Mouse (Mus musculus) c-Kit-negative CD71-positive TER-119-positive erythroid progenitor cells, embryonic 14.5 days (primary cell): Measurements from ENCODE around the gene Isg20.

Source experiments
- DNase-seq: peaks from one replicate; pipeline ENCODE4 v3.0.0-alpha.2; 2013; ENCODE audit warnings: low read depth, low spot score

The Isg20 gene

GRCm38 (mm10) chr7:78912974-78913474 lies at the start of gene Isg20:
TSS of gene Isg20 (plus strand) at chr7:78913424.
- DNase-seq, result no peak

DNA sequence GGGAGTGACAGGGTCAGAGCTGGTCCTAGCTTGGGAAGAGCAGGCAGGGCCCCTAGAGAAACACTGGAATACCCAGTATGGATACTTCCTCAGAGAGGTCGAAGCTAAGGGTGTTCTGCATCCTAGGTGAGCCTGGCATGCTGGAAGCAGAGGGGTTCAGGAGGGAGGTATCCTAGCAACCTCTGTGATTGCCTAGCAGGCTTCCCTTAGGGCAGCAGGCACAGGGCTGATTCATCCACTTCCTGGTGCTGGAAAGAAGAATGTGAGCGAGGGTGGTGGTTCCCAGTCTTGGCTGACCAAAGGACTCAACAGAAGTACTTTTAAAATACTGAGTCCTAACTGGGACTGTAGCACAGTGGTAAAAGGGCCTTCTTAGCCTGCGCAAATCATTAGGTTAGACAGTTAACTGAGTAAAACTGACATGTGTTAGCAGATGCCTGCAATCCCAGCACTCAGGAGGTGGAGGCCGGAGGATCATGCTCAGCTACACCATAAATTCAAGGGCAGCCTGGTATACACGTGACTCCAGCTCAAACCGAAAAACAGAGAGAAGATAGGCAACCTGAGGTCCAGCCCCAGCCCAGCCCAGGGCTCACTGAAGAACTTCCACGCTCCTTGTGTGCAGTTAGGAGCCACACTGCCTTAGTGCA lies 49.3 kb upstream of the Isg20 start:
- DNase-seq, result no peak

DNA sequence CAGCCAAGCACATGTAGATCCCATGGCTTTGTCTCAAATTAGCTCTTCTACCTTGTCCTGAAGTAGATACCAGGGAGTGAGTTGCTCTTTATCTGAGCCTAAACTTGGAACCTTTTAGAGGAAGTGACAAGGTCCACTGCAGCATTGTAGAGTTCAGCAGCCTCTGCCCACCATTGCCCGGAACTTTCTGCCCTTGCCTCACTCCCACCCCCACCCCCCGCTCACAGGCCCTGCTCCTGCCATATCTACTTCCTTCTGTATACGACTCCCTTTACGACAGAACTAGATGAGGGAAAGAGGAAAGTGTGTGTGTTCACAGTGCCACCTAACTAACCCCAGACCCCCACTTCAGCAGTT lies 48.8 kb upstream of the Isg20 start:
- no peak for DNase-seq

- DNase-seq, result no peak
Measured at GRCm38 (mm10) chr7:78865212-78865949, 47.8 kb upstream of the Isg20 start.

- no peak for DNase-seq
Measured at GRCm38 (mm10) chr7:78868731-78869130, 44.5 kb upstream of the Isg20 start.

GRCm38 (mm10) chr7:78872366-78872765 lies 40.9 kb upstream of the Isg20 start:
- no peak for DNase-seq

DNA sequence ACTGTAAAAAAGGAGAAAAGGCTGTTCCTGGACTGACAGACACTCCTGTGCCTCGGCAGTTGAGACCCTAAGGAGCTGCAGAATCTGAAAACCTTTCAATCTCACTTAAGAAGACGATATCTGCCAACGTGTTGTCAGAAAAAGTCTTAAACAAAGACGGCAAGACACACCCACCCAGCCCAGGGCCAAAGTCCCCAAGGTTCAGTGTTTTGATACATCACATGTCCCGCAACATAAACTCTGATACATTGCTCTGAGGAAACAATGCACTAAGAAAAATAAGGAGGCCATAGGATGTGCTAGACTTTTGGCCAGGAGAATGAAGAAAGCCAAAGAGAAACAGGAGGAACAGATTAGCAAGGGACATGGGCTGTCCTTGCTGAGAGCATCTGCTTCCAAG lies 40.4 kb upstream of the Isg20 start:
- DNase-seq, result no peak

GRCm38 (mm10) chr7:78881607-78882468 lies 31.4 kb upstream of the Isg20 start:
- no peak for DNase-seq

- no peak for DNase-seq
Measured at GRCm38 (mm10) chr7:78882469-78882837, 30.8 kb upstream of the Isg20 start.

DNA sequence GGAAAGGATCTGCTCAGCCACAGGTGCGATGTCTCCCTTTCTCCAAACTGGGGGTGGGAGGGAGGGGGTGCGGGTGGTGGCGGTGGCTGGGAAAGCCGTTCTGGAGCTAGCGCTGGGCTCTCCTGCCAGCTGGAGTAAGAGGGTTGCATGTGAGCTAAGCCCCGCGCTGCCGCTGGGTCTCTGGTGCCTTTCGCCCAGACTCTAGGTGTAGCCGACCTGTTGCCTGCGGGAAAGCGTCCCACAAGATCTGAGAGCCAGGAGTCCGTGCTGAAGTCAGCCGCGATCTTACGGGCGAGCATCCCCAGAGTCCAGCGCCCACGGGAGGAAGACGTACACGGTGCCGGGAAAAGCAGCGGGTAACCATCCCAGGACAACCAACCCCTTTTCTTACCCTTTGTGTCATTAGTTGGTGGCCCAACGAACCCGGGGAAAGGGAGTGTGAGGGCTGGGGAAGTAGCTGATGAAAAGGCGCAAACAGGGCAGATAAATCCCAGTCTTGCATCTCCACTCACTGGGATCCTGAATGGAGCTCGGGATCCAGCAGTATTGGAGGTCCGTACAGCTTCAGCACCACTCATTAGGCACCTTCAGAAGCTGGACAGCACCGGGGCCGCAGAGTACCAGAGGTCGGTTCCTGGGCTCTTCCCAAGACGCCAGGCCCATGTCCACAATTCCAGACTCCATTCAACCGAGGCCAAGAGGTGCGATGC lies 30.1 kb upstream of the Isg20 start:
- DNase-seq, result no peak

- no peak for DNase-seq
Measured at GRCm38 (mm10) chr7:78883726-78884060, 29.5 kb upstream of the Isg20 start.

GRCm38 (mm10) chr7:78884139-78884538 lies 29.1 kb upstream of the Isg20 start:
- no peak for DNase-seq

- no peak for DNase-seq
Measured at GRCm38 (mm10) chr7:78885404-78885803, 27.8 kb upstream of the Isg20 start.

- no peak for DNase-seq
Measured at GRCm38 (mm10) chr7:78886496-78886895, 26.7 kb upstream of the Isg20 start.

- no peak for DNase-seq
Measured at GRCm38 (mm10) chr7:78887431-78887842, 25.8 kb upstream of the Isg20 start.

- DNase-seq, result peak; percentile 67
Measured at GRCm38 (mm10) chr7:78890641-78891040, 22.6 kb upstream of the Isg20 start.

GRCm38 (mm10) chr7:78893917-78894316 lies 19.3 kb upstream of the Isg20 start:
- DNase-seq, result no peak

DNA sequence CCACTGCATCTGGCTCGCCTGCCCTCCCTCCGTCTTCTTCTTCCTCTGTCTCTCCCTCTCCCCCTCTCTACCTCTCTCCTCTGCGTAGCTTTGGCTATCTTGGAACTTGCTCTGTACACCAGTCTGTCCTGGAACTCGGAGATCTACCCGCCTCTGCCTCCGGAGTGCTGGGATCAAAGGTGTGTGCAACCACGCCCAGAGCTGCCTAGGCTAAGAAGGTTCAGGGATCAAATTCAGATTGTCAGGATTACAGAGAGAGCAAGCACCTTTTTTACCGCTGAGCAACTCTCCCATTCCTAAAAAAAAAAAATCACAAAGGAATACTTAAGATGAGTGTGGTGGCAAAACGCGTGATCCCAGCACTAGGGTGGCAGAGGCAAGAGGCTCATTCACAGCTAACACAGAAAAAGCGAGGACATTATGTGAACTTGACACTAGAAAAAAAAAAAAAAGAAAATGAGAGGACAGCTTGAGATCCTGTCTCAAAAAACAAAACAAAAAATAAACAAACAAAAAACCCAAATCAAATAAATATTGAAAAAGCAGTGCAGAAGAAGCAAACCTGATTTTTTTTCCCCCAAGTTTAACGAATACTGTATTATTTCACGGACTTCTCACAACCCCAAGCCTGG lies 18.1 kb upstream of the Isg20 start:
- no peak for DNase-seq

- DNase-seq, result peak; percentile 98
Measured at GRCm38 (mm10) chr7:78895653-78896333, 17.4 kb upstream of the Isg20 start, which contains the start of gene Aen. TSS of gene Aen (plus strand) at chr7:78895854.

DNA sequence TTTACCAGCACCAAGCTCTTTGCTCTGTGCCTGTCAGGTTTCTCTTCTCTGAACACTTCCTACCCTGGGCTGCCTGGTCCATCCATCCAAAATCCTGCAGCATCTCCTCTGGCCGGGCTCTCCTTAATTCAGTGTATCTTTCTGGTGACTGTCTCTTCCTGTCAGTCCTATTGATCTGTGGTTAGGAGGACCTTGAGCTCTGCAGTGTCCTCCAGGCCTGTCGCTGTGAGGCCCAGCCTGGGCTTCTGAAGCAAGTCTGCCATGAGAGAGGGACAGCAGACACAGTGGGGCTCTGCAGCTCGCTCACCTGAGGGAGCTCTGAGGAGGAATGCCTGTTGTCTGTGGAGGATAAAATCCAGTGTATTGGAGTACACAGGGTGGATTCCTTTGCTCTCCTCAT lies 15.7 kb upstream of the Isg20 start:
- no peak for DNase-seq
